Mouse (Mus musculus): ENCODE measurements around the gene Ehmt1.
"Not testable (repeated sequence)": the region's sequence is repeated elsewhere in the genome, so short reads cannot be mapped to it uniquely, and the experiment has no call there.

The Ehmt1 gene

GRCm38 (mm10) chr2:24918930-24919838 lies at the start of gene Ehmt1:
TSS of gene Ehmt1 (minus strand) at chr2:24919614.
- peak; percentile 95 to 97 for DNase-seq

- peak; percentile 92 to 96 for DNase-seq
Measured at GRCm38 (mm10) chr2:24962304-24963000, 43.0 kb upstream of the Ehmt1 start, which contains the start of gene Dph7. TSS of gene Dph7 (plus strand) at chr2:24962400.

GRCm38 (mm10) chr2:24960910-24961309 lies 41.5 kb upstream of the Ehmt1 start:
- peak; percentile 51 to 59 for DNase-seq

- DNase-seq = no peak
Measured at GRCm38 (mm10) chr2:24952537-24953055, 33.2 kb upstream of the Ehmt1 start.

- peak in 1 of 2 experiments; percentile 42 for DNase-seq
Measured at GRCm38 (mm10) chr2:24950189-24950535, 30.7 kb upstream of the Ehmt1 start.

GRCm38 (mm10) chr2:24949421-24950188 lies 30.2 kb upstream of the Ehmt1 start, which contains the start of gene Zmynd19:
TSS of gene Zmynd19 (plus strand) at chr2:24949792.
- DNase-seq = peak; percentile 99 to 100

- DNase-seq = not testable (repeated sequence)
Measured at GRCm38 (mm10) chr2:24944304-24944703, 24.9 kb upstream of the Ehmt1 start.

- no peak for DNase-seq
Measured at GRCm38 (mm10) chr2:24942092-24942491, 22.7 kb upstream of the Ehmt1 start.

GRCm38 (mm10) chr2:24935057-24935796 lies 15.8 kb upstream of the Ehmt1 start, which contains the start of gene Arrdc1:
TSS of gene Arrdc1 (minus strand) at chr2:24935252.
- peak; percentile 85 to 86 for DNase-seq

GRCm38 (mm10) chr2:24934441-24934963 lies 15.1 kb upstream of the Ehmt1 start:
- DNase-seq = peak; percentile 56 to 64

- no peak for DNase-seq
Measured at GRCm38 (mm10) chr2:24929593-24929992, 10.2 kb upstream of the Ehmt1 start.

GRCm38 (mm10) chr2:24929119-24929518 lies 9.7 kb upstream of the Ehmt1 start:
- DNase-seq = no peak

GRCm38 (mm10) chr2:24927810-24928479 lies 8.5 kb upstream of the Ehmt1 start:
- peak; percentile 51 to 69 for DNase-seq

GRCm38 (mm10) chr2:24926965-24927358 lies 7.5 kb upstream of the Ehmt1 start:
- DNase-seq = no peak

- no peak for DNase-seq
Measured at GRCm38 (mm10) chr2:24926345-24926964, 7.0 kb upstream of the Ehmt1 start.

GRCm38 (mm10) chr2:24925284-24925683 lies 5.9 kb upstream of the Ehmt1 start:
- DNase-seq = no peak

GRCm38 (mm10) chr2:24923561-24923960 lies 4.1 kb upstream of the Ehmt1 start:
- peak in 1 of 2 experiments; percentile 27 for DNase-seq

GRCm38 (mm10) chr2:24919839-24920175 lies 393 bp upstream of the Ehmt1 start:
- no peak for DNase-seq

- DNase-seq = no peak
Measured at GRCm38 (mm10) chr2:24914762-24915161, 4.7 kb downstream of the Ehmt1 start.

- DNase-seq = no peak
Measured at GRCm38 (mm10) chr2:24912589-24912988, 6.8 kb downstream of the Ehmt1 start.

- DNase-seq = no peak
Measured at GRCm38 (mm10) chr2:24912189-24912588, 7.2 kb downstream of the Ehmt1 start.

Data from cerebellum, postnatal 14 days (tissue).